1 mouse cellular context compared by ENCODE assay signal in the genomic region with DNA sequence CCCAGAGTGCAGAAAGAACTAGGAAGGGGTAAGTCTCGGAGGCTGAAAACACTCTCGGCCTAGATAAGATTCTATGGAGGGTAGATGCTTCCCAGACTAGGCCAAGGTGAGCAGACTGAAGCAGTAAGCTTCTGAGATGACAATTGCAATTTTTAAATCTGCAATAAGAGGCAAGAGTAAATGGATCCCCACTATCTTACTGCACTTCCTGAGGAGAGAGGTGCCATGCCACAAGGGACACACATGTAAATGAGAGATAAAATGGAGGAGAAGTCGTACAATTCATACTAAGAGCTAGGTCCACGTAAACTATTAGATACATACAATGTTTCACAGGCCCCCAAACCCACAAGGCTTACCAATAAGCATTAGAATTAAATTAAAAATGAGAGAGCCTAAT.
TF ChIP-seq lines count a peak whose summit lies in the region.

No protein-coding gene starts in this region.

TF ChIP-seq in MEL, 35 proteins besides CTCF, POLR2A, EP300 and RAD21:
- peak; percentile 43; the same call in 1 of the 2 replicates for TF ChIP-seq ETS1 (IDR thresholded peaks at IDR 0.05; ENCODE audit: low read depth, low read length)
- peak; percentile 68 for TF ChIP-seq TAL1 (IDR thresholded peaks at IDR 0.05; ENCODE audit: low read length)
- TF ChIP-seq MYC (IDR thresholded peaks at IDR 0.05; ENCODE audit: low read depth, low read length), result peak; percentile 26; the same call in 1 of the 2 replicates
- TF ChIP-seq GATA1 (IDR thresholded peaks at IDR 0.05; ENCODE audit: low read depth, low read length), result peak; percentile 63
- TF ChIP-seq ZMIZ1 (IDR thresholded peaks at IDR 0.05; ENCODE audit: low read depth, low read length), result no peak
- peak; percentile 68; the same call in 1 of the 2 replicates for TF ChIP-seq TCF12 (IDR thresholded peaks at IDR 0.05; ENCODE audit: low read depth, low read length)
- no peak for TF ChIP-seq CHD1 (IDR thresholded peaks at IDR 0.05; ENCODE audit: low read depth, low read length)
